Comparison of ENCODE assay signal across 22 mouse cellular contexts in the genomic region with DNA sequence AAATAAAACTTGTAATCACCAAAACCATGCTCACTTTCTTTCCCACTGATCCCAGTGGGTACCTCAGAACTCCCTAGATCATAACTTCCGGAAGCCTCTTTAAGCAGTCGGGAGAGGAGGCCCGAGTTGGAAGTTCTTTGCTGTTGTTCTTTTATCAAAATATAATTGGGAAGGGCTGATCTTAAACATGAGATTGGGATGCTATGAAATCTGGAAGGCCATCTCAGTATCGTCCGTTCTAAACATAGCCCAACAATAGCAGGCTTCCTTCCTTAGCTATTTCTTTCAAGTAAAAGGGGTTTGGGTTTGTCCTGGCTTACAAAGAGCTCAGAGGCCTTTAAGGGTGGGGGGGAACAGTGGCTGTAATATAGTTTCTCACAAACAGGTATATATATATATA. TPM values are rescaled to one million over a fixed set of nuclear protein-coding genes. Genes with fewer than 3 reads are reported as not detected.
DNase-seq lines count a peak whose midpoint lies in the region; ATAC-seq and TF ChIP-seq lines count a peak whose summit lies in the region.
"Had no signal": no experiment of that assay in that cellular context is flagged by ENCODE, and none has a peak within 500 bp of the region (broad histone marks: within the 10 kb centered on the region; RNA-seq: fewer than 3 reads in every experiment).

No protein-coding gene starts in this region.

- TF ChIP-seq EP300 in lung, postnatal 0 days (IDR thresholded peaks at IDR 0.05): peak; percentile 79

- no peak overlapping the region for H3K4me2 ChIP-seq in heart, embryonic 16.5 days (ENCODE audit: low read depth, low read length)
- H3K4me2 ChIP-seq in lung, postnatal 0 days (replicated peaks; ENCODE audit: low read depth, low read length): no peak overlapping the region
- H3K4me2 ChIP-seq: embryonic facial prominence, embryonic 13.5 days; forebrain, embryonic 12.5 days; hindbrain, embryonic 12.5 days had no signal

- H3K4me1 ChIP-seq in heart, embryonic 16.5 days (ENCODE audit: control insufficient read depth, insufficient read depth, low read length): peaks cover 15% of the 10 kb centered on the region
- peaks cover 4% of the 10 kb centered on the region for H3K4me1 ChIP-seq in lung, postnatal 0 days (ENCODE audit: insufficient read depth, low read depth, low read length)
- H3K4me1 ChIP-seq: embryonic facial prominence, embryonic 13.5 days; forebrain, embryonic 12.5 days; hindbrain, embryonic 12.5 days had no signal

- intact Hi-C loops in heart, postnatal 36 days (cut with DNase I): no loop called here

- peak overlapping the region; percentile 68 for H3K27ac ChIP-seq in heart, embryonic 16.5 days (ENCODE audit: low read length)
- peak overlapping the region; percentile 55; the same call in 1 of the 2 replicates for H3K27ac ChIP-seq in lung, postnatal 0 days (ENCODE audit: low read length)
- H3K27ac ChIP-seq: embryonic facial prominence, embryonic 13.5 days; forebrain, embryonic 12.5 days; hindbrain, embryonic 12.5 days had no signal

- WGBS in heart, embryonic 16.5 days: 54% methylated on average over 5 of the region's 5 CpGs
- WGBS in lung, postnatal 0 days: 71% methylated on average over 5 of the region's 5 CpGs

- H3K9ac ChIP-seq in heart, embryonic 16.5 days (ENCODE audit: low read length): no peak overlapping the region
- no peak overlapping the region for H3K9ac ChIP-seq in lung, postnatal 0 days (replicated peaks; ENCODE audit: low read depth)
- H3K9ac ChIP-seq: embryonic facial prominence, embryonic 13.5 days; forebrain, embryonic 12.5 days; hindbrain, embryonic 12.5 days had no signal

- ATAC-seq in heart, embryonic 16.5 days (replicated peaks; ENCODE audit: extremely low read depth, insufficient read depth, low FRiP score): no peak
- peak; percentile 21; the same call in 1 of the 2 replicates for ATAC-seq in lung, postnatal 0 days
- ATAC-seq: activated CD4-positive, CD25-positive, alpha-beta regulatory T cell, adult 4 months; forebrain, embryonic 16.5 days; hindbrain, embryonic 16.5 days; inflammation-experienced regulatory T-cells, adult 6 months; intestine, postnatal 0 days; Patski had no signal

- no peak for TF ChIP-seq CTCF in lung, postnatal 0 days (IDR thresholded peaks at IDR 0.05)

- DNase-seq in heart, adult 8-10 months (ENCODE audit: low spot score): peak; percentile 62
- no peak for DNase-seq in heart, postnatal 4 days
- no peak for DNase-seq in heart, postnatal 36 days
- DNase-seq in lung, postnatal 0 days (ENCODE audit: low spot score): peak; percentile 49
- DNase-seq in lung, postnatal 25 days (ENCODE audit: low spot score): no peak
- DNase-seq: adrenal gland, postnatal 14 days; cerebellum, adult 18-20 months; cerebellum, adult 9-11 months; cerebellum, postnatal 36 days; gastrocnemius, postnatal 14 days; heart, postnatal 14 days had no signal

- no peaks in the 10 kb centered on the region for H3K27me3 ChIP-seq in heart, embryonic 16.5 days (ENCODE audit: control insufficient read depth, insufficient read depth, low read length)
- no peaks in the 10 kb centered on the region for H3K27me3 ChIP-seq in lung, postnatal 0 days (replicated peaks; ENCODE audit: insufficient read depth, low read length)
- H3K27me3 ChIP-seq: embryonic facial prominence, embryonic 13.5 days; forebrain, embryonic 12.5 days; hindbrain, embryonic 12.5 days; Patski had no signal

- no peak overlapping the region for H3K4me3 ChIP-seq in heart, embryonic 16.5 days (ENCODE audit: low read length)
- H3K4me3 ChIP-seq in lung, postnatal 0 days (ENCODE audit: low read depth, low read length): no peak overlapping the region
- H3K4me3 ChIP-seq: embryonic facial prominence, embryonic 13.5 days; forebrain, embryonic 12.5 days; hindbrain, embryonic 12.5 days had no signal

- no peaks in the 10 kb centered on the region for H3K9me3 ChIP-seq in heart, embryonic 16.5 days (replicated peaks; ENCODE audit: control insufficient read depth, low read length)
- no peaks in the 10 kb centered on the region for H3K9me3 ChIP-seq in lung, postnatal 0 days (ENCODE audit: low read length)
- H3K9me3 ChIP-seq: embryonic facial prominence, embryonic 13.5 days; forebrain, embryonic 12.5 days; hindbrain, embryonic 12.5 days had no signal

- H3K36me3 ChIP-seq in heart, embryonic 16.5 days (ENCODE audit: control insufficient read depth, insufficient read depth): no peaks in the 10 kb centered on the region
- no peaks in the 10 kb centered on the region for H3K36me3 ChIP-seq in lung, postnatal 0 days (ENCODE audit: insufficient read depth, low read length)
- H3K36me3 ChIP-seq: embryonic facial prominence, embryonic 13.5 days; forebrain, embryonic 12.5 days; hindbrain, embryonic 12.5 days had no signal

RNA-seq across cellular contexts. Expression of gene Clic5, which starts 40.0 kb away (rescaled TPM):
- 100 to 1,000 TPM; 161 to 179 (median 171) TPM for total RNA-seq in heart, adult 8-10 months (2022)
- 10 to 100 TPM; 75.6 to 78.3 TPM for total RNA-seq in heart, postnatal 4 days (2021)
- 16.6 and 17.8 TPM in 2 replicates for polyA plus RNA-seq in heart, embryonic 16.5 days (2015; fragmentation: Nextera tagmentation; extraction: Ambion mirVana)
- total RNA-seq in heart, postnatal 36 days (2021): 100 to 1,000 TPM; 144 to 146 TPM
- polyA plus RNA-seq in lung, postnatal 0 days (2015; fragmentation: Nextera tagmentation; extraction: Ambion mirVana): 83.6 and 122 TPM in 2 replicates
- total RNA-seq: CH12.LX had no signal

Comparison
In these comparisons a context has a peak if more than half of its experiments do, and no peak if none do; other contexts are left out.
1. DNase-seq: peak in heart, adult 8-10 months (single experiment) and lung, postnatal 0 days (single experiment); none in heart, postnatal 4 days (single experiment), heart, postnatal 36 days (0 of 2) and lung, postnatal 25 days (single experiment).